Mouse (Mus musculus) ES-Bruce4 (cell line): ENCODE measurements around the gene Lrp1.

Experiments used
- CTCF ChIP-seq: IDR thresholded peaks from one replicate; pipeline ENCODE4 v1.8.1; 2011; ENCODE audit warnings: low read depth, low read length
- EP300 ChIP-seq: IDR thresholded peaks from 2 replicates; pipeline ENCODE4 v1.6.1; 2011; ENCODE audit warnings: low read depth, low read length; ENCODE audit not compliant: insufficient read depth
- POLR2A ChIP-seq: IDR thresholded peaks from one replicate; pipeline ENCODE4 v1.8.1; 2011; ENCODE audit warnings: low read length; ENCODE audit not compliant: insufficient read depth

DNA sequence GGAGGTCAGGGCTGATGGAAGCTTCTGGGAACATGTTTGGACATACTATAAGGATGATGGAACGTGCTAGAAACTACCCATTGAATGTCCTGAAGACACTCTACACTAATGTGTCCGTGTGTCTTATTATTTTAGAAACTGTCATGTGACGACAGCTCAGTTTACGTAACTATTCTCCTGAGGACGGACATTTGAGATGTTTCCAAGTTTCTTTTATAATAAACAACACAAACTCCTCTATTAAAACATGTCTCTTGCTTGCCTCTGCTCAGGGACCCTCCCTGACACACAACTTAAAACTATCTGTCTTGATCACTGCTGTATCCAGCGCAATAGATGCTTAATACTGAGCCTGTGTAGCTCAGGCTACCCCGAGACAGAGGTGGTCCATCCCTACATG is 45.2 kb downstream of the Lrp1 start:
- TF ChIP-seq CTCF (no peak), POLR2A (no peak), EP300 (no peak)
